17 mouse cellular contexts compared by ENCODE assay signal in genomic region chr6:102833151-102833550, GRCm38 (mm10).
DNase-seq lines count a peak whose midpoint lies in the region; ATAC-seq and TF ChIP-seq lines count a peak whose summit lies in the region.
"Had no signal": no experiment of that assay in that cellular context is flagged by ENCODE, and none has a peak within 500 bp of the region (broad histone marks: within the 10 kb centered on the region; RNA-seq: fewer than 3 reads in every experiment).

No protein-coding gene starts in this region.

- DNase-seq in ES-E14 (ENCODE audit: low read depth, low spot score) (peak; percentile 55), liver (no peak)
- peak; percentile 26 for DNase-seq in brain, embryonic 18.5 days (ENCODE audit: low read depth, low spot score)
- DNase-seq in right cerebral cortex, adult 2 months (ENCODE audit: low spot score in 2 of 2), result no peak
- no peak for DNase-seq in cerebellum, adult 18-20 months
- DNase-seq in kidney, postnatal 10 days, result no peak
- DNase-seq: kidney, postnatal 36 days; lung, postnatal 4 days; thymus, postnatal 14 days had no signal

- no peak overlapping the region for H3K9ac ChIP-seq in ES-E14 (ENCODE audit: insufficient read depth, low read depth, low read length, poor library complexity, severe bottlenecking)
- no peak overlapping the region for H3K9ac ChIP-seq in forebrain, embryonic 15.5 days (replicated peaks)
- no peak overlapping the region for H3K9ac ChIP-seq in midbrain, embryonic 12.5 days (replicated peaks)
- H3K9ac ChIP-seq: embryonic facial prominence, embryonic 15.5 days; liver, embryonic 15.5 days had no signal

- WGBS in forebrain, embryonic 15.5 days, result 6% methylated on average over 2 of the region's 2 CpGs
- 9% methylated on average over 2 of the region's 2 CpGs for WGBS in midbrain, embryonic 12.5 days

- H3K4me3 ChIP-seq in ES-E14 (ENCODE audit: insufficient read depth in 1 of 2, low read depth in 1 of 2, low read length in 2 of 2, poor library complexity in 1 of 2, severe bottlenecking in 1 of 2), result no peak overlapping the region
- no peak overlapping the region for H3K4me3 ChIP-seq in forebrain, embryonic 15.5 days
- H3K4me3 ChIP-seq in midbrain, embryonic 12.5 days, result no peak overlapping the region
- H3K4me3 ChIP-seq: embryonic facial prominence, embryonic 15.5 days; limb, embryonic 10.5 days; liver, embryonic 15.5 days; myocyte had no signal

- no peaks in the 10 kb centered on the region for H3K36me3 ChIP-seq in ES-E14 (ENCODE audit: control insufficient read depth, insufficient read depth, low read length, poor library complexity, severe bottlenecking)
- no peaks in the 10 kb centered on the region for H3K36me3 ChIP-seq in forebrain, embryonic 15.5 days
- H3K36me3 ChIP-seq in midbrain, embryonic 12.5 days, result no peaks in the 10 kb centered on the region
- H3K36me3 ChIP-seq: embryonic facial prominence, embryonic 15.5 days; limb, embryonic 10.5 days; liver, embryonic 15.5 days had no signal

- in situ Hi-C loops in ES-E14 (cut with MboI; ENCODE audit: low sequenced_read_pairs in 2 of 2, unreplicated experiment in 2 of 2), result no loop called here

- H3K9me3 ChIP-seq in ES-E14 (ENCODE audit: control insufficient read depth, insufficient read depth, low read depth, low read length), result no peaks in the 10 kb centered on the region
- H3K9me3 ChIP-seq in forebrain, embryonic 15.5 days, result no peaks in the 10 kb centered on the region
- no peaks in the 10 kb centered on the region for H3K9me3 ChIP-seq in midbrain, embryonic 12.5 days
- H3K9me3 ChIP-seq: embryonic facial prominence, embryonic 15.5 days; limb, embryonic 10.5 days; liver, embryonic 15.5 days had no signal

- H3K4me1 ChIP-seq in ES-E14 (ENCODE audit: control insufficient read depth in 2 of 2, insufficient read depth in 2 of 2, low read length in 2 of 2, poor library complexity in 1 of 2), result peaks cover 0 to 2% of the 10 kb centered on the region in 2 experiments; a peak in 1 of 4 replicates
- no peaks in the 10 kb centered on the region for H3K4me1 ChIP-seq in forebrain, embryonic 15.5 days
- peaks cover 5% of the 10 kb centered on the region for H3K4me1 ChIP-seq in midbrain, embryonic 12.5 days
- H3K4me1 ChIP-seq: embryonic facial prominence, embryonic 15.5 days; limb, embryonic 10.5 days; liver, embryonic 15.5 days had no signal

- H3K27me3 ChIP-seq in forebrain, embryonic 15.5 days, result no peaks in the 10 kb centered on the region
- no peaks in the 10 kb centered on the region for H3K27me3 ChIP-seq in midbrain, embryonic 12.5 days
- H3K27me3 ChIP-seq: embryonic facial prominence, embryonic 15.5 days; liver, embryonic 15.5 days had no signal

- H3K27ac ChIP-seq in ES-E14 (ENCODE audit: insufficient read depth, low read depth, low read length, poor library complexity, severe bottlenecking), result no peak overlapping the region
- no peak overlapping the region for H3K27ac ChIP-seq in forebrain, embryonic 15.5 days (replicated peaks)
- H3K27ac ChIP-seq in midbrain, embryonic 12.5 days (replicated peaks), result no peak overlapping the region
- H3K27ac ChIP-seq: embryonic facial prominence, embryonic 15.5 days; limb, embryonic 10.5 days; liver, embryonic 15.5 days had no signal

- ATAC-seq in forebrain, embryonic 15.5 days (replicated peaks), result 0 out of 2 replicates have a peak, but pooled peaks have one; percentile 51
- peak; percentile 62 for ATAC-seq in midbrain, embryonic 12.5 days (ENCODE audit: low FRiP score, low read depth)
- ATAC-seq: activated CD4-positive, CD25-positive, alpha-beta regulatory T cell, adult 4 months; intestine, postnatal 0 days had no signal

- no peak overlapping the region for H3K4me2 ChIP-seq in forebrain, embryonic 15.5 days (replicated peaks)
- no peak overlapping the region for H3K4me2 ChIP-seq in midbrain, embryonic 12.5 days (replicated peaks)
- H3K4me2 ChIP-seq: embryonic facial prominence, embryonic 15.5 days; liver, embryonic 15.5 days had no signal

TF ChIP-seq in ES-E14, 5 proteins besides CTCF, POLR2A, EP300 and RAD21:
- no peak for TF ChIP-seq HCFC1 (IDR thresholded peaks at IDR 0.05; ENCODE audit: borderline replicate concordance, insufficient read depth, low read length)
- TF ChIP-seq MAFK (IDR thresholded peaks at IDR 0.05; ENCODE audit: insufficient read depth, low read depth, low read length), result no peak
- no peak for TF ChIP-seq ZNF384 (IDR thresholded peaks at IDR 0.05; ENCODE audit: low read depth, low read length)
- no peak for TF ChIP-seq CHD2 (IDR thresholded peaks at IDR 0.05; ENCODE audit: low read depth, low read length)
- TF ChIP-seq ZC3H11A (IDR thresholded peaks at IDR 0.05; ENCODE audit: borderline replicate concordance, low read depth, low read length), result no peak

Comparison
In these comparisons a context has a peak if more than half of its experiments do, and no peak if none do; other contexts are left out.
1. DNase-seq: peak in ES-E14 (single experiment) and brain, embryonic 18.5 days (single experiment); none in liver (single experiment), right cerebral cortex, adult 2 months (0 of 2), cerebellum, adult 18-20 months (0 of 2) and kidney, postnatal 10 days (single experiment).